Mouse (Mus musculus) cerebellum, postnatal 10 days (tissue): Measurements from ENCODE around the gene Ugt1a6b.
A peak's percentile ranks its signal among the peaks of the same experiment; 100 is the strongest.
"Not testable (repeated sequence)": the region's sequence is repeated elsewhere in the genome, so short reads cannot be mapped to it uniquely, and the experiment has no call there.

ENCODE experiments used
- DNase-seq, 2 experiments: peaks; one replicate each; pipeline ENCODE4 v3.0.0; 2021; ENCODE audit warnings: mixed read lengths in 2 of 2

Gene Ugt1a6b

DNA sequence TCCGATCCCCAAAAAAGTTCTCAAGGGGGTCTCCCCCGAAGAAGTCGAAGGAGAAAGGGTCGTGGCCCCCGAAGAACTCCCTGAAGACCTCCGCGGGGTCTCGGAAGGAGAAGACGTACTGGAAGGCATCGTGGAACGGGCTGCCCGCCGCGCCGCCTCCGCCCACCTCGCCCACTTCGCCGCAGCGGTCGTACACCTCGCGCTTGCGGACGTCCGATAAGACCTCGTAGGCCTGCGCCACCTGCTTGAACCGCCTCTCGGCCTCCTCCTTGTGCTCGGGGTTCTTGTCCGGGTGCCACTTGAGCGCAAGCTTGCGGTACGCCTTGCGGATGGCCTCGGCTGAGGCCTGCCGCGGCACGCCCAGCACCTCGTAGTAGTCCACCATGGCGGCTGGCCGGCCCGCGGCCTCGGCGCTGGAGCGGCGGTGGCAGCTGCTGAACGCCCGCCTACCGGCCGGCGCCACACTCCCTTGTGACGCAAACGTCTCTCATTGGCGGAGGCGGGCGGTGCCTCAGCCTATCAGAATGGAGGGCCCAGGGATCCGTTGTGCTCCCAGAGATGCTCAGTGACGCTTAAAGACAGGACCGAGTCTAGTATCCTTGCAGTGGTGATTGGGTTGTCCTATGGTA, 102.4 kb downstream of the Ugt1a6b start, which contains the start of gene Dnajb3:
Dnajb3 (minus strand) TSS at position 489 of the 629 bp plus-strand sequence.
- peak; percentile 92 to 94 for DNase-seq

DNA sequence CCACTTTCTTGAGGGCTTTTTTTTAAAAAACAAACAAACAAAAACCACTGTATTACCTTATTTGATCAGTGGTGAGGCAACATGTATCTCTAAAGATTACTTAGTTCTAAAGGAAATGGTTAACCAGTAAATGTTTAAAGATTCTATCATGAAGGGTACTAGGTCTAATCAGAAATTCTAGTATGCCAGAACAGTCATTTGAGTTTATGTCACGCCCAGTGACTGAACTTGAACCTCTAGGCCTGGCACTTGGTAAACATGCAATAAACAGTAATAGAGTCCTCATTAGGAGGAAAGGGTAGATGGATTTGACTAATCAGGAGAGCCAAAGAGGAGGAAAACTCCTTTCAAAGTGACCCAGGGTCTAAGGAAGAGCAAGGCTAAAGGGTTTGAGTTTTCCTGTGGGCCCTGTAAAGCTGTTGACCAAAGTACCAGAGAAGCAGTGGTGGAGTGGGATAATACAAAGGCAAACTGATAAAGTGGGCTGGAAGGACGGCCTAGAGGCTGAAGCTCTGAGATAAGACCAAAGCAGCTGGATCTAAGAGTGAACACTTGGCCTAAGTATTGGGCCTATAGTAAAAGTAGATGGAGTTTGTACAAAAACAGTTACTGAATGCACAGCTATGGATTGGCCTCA, 103.9 kb downstream of the Ugt1a6b start:
- DNase-seq = no peak

DNA sequence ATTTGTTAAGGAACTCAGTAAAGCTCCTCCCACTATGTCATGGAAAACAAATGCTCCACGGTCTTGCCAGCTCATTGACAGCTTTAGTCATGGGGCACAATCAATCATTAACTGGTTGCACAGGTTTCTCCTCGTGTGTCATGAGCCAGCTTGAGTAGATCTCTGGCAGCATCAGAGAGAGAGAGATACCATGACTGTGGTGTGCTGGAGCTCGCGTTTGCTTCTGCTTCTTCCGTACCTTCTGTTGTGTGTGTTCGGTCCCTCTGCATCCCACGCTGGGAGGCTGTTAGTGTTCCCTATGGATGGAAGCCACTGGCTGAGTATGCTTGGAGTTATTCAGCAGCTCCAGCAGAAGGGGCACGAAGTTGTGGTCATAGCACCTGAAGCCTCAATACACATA, 108.8 kb downstream of the Ugt1a6b start, which contains the start of gene Ugt1a1:
Ugt1a1 (plus strand) TSS at position 148 of the 400 bp plus-strand sequence.
- peak in 1 of 2 experiments; percentile 5 for DNase-seq

DNA sequence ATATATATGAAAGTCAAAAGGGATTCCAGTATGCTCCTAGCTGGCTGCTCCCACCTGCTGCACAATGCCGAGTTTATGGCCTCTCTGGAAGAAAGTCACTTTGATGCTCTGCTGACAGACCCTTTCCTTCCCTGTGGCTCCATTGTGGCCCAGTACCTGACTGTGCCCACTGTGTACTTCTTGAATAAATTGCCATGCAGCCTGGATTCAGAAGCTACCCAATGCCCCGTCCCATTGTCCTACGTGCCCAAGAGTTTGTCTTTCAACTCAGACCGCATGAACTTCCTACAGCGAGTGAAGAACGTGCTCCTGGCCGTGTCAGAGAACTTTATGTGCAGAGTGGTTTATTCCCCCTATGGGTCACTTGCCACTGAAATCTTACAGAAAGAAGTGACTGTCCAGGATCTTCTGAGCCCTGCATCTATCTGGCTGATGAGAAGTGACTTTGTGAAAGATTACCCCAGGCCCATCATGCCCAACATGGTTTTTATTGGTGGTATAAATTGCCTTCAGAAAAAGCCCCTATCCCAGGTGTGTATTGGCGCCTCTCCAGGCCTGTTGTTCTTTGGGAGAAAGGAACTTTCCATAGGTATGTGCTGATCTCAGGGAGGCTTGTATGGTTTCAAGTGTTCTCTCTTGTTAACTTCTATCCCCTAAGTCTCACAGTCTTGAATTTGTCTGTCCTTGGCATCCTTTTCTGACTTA, 109.4 kb downstream of the Ugt1a6b start:
- peak; percentile 14 to 19 for DNase-seq

DNA sequence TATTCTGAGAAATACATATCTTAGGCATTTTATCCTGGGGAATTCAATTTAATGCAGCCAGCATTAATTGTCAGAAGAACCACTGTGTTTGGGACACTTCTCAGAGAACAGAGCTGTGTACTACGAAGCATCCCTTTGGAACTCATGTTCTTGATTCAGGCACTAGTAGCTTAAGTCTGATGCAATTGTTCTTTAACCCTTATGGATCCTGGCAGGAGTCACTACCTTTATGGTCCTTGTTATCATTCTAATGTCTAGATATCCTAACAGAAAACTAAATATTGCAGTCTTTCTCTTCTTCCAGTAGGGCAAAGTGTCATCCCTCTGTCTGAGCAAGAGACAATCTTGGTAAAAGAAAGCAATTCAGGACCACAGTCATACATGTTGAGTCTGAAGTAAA, 110.0 kb downstream of the Ugt1a6b start:
- DNase-seq = no peak

DNA sequence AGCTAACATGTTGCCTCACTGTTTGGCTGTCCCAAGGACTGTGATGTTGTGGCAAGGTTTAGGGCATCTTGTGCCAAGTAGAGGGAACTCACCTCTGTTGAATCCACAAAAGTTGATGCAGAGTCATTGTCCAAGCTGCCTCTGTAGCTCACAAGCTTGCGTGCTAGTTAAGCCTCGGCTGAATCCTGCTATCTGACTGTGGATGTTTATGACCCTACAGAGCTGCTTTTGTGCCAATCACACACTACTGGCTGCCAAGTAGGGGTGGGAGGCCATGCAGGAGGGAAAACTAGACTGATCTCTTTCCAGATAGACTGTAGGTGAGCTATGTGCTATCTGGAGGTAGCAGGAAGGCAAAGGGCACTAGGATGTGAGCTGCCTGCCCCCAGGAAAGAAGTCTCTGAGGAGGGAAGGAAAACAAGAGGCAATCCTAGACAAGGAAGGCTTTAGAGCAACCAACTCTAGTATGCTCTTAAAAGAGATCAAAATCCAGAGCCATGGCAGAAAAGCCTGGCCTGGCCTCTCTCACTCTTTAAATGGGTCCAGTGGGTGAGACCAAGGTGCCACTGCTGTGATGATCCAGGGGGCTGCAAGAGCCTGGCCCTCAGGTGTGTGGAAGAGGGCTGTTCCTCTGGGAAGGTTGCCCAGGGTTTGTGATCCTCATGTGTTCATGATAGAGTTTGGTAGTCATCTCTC, 110.9 kb downstream of the Ugt1a6b start:
- DNase-seq = peak; percentile 15 to 29

DNA sequence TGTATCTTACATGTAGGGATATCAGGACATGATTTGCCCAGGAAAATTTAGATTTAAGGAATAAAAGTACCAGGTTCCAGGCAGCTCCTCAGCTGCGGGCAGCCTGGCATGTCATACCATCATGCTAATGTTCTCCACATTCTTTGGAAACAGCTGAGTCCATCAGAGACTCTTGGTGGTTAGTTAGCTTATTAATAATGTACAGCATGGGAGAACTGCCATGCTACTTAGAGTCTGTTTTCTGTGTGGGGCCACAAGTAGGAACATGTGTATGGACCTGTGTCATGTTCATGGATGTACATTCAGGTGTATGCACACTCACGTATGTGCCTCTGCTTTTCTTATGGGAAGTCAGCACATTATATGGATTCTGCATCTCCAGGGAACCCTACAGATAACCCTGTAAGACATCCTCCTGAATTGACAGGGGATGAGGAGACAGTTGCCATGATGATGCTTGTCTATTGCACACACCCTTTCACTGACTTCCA, 111.5 kb downstream of the Ugt1a6b start:
- no peak for DNase-seq

DNA sequence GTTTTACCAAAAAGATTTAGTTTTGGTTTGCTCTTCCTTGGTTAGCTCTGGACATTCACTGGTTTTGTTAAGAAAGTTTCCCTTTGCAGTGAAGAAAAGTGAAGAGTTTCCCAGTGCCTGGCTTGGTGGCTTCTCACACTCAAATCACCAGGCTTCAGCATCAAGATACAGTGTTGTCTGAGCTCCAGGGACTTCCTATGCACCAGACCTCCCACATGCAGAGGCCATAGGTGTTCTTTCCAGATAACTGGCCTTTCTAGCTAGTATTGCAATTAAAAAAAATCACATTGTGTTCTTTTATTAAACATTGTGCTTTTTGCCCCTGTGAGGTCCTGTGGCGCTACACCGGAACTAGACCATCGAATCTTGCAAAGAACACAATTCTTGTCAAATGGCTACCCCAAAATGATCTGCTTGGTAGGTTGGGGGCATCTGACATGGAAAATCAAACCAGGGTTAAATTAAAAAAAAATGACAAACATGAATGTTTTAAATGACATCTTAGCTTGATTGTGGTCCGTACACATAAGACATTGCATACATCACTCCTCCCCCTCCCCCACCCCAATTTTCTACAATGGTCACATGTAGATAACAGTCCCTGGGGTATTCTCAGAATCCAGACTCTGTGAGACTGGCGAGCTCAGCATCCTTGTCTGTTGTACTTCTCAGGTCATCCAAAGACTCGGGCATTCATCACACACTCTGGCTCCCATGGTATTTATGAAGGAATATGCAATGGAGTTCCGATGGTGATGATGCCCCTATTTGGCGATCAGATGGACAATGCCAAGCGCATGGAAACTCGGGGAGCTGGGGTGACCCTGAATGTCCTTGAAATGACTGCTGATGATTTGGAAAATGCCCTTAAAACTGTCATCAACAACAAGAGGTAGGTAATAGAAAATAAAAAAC, 112.7 kb downstream of the Ugt1a6b start:
- DNase-seq = no peak

DNA sequence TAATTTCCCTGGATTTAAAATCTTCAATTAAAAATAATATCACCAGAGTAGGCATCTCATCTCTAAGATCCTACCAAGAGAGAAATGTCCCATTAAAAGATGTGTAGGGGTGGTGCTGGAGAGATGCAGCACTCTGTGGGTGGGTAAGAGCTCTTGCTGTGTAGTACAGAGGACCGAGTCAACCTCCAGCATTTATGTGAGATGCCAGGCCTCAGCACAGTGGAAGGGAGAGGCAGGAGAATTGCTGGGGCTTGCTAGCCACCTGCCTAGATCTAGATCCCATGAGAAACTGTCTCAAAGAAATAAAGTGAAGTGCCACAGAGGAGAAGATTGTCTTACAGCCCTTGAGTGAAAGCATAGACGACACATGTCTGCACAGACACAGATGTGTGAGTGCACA, 113.5 kb downstream of the Ugt1a6b start:
- DNase-seq = no peak

DNA sequence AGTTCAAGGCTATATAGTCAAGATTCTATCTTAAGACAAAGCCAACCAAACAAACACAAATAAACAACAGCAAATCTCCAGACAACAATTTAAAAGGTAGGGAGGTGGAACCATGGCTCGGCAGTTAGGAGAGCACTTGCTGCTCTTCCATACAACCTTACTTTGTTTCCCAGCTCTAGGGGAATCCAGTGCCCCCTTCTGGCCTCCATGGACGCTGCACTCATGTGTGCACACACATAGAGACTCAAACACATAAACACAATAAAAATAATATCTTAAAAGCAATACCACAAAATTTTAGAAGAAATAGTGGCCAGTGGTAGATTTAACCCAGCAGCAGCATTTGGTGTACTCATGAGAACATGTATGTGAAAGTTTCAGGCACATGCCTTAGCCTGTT, 114.1 kb downstream of the Ugt1a6b start:
- peak in 1 of 2 experiments; percentile 13 for DNase-seq

DNA sequence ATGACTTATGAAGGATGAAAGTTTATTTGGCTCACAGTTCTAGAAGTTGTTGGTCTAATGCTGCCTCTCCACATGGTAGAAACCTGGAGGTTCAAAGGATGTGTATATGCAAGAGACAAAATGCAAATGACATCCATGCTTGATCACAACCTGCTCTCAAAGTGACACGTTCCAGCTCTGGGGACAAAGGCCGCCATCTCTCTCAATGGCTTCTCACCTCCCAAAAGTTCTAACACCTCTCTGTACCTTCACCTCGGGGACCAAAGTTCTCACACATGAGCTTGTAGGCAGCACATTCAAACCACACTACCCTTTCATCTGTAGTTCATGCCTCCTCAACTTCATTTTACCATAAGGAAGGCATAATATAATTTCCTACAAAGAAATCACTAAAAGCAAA, 114.5 kb downstream of the Ugt1a6b start:
- DNase-seq = no peak

DNA sequence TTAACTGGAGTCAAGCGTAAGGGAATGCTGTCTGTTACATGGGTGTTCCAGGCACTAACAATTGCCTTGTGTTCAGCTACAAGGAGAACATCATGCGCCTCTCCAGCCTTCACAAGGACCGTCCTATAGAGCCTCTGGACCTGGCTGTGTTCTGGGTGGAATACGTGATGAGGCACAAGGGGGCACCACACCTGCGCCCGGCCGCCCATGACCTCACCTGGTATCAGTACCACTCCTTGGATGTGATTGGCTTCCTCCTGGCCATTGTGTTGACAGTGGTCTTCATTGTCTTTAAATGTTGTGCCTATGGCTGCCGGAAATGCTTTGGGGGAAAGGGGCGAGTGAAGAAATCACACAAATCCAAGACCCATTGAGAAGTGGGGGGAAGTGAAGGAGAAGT, 115.0 kb downstream of the Ugt1a6b start:
- peak in 1 of 2 experiments; percentile 4 for DNase-seq

DNA sequence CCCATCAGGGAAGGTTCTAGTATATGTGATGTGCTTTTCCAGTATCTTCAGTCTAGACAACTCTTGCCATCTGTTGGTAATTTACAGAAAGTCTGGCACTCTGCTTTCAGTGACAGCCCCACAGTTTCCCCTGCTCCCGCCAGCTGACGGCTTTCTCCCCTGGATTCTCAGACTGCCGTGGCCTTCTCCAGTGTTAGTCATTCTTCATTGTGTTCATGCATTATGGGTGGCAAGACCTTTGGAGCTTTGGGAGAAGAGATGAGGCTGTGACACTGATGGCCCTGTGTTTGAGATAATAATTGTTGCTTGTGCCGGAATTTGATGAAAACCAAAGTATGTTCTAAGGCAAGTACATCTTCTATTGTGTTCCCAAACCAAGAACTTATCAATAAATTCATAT, 115.5 kb downstream of the Ugt1a6b start:
- no peak for DNase-seq

DNA sequence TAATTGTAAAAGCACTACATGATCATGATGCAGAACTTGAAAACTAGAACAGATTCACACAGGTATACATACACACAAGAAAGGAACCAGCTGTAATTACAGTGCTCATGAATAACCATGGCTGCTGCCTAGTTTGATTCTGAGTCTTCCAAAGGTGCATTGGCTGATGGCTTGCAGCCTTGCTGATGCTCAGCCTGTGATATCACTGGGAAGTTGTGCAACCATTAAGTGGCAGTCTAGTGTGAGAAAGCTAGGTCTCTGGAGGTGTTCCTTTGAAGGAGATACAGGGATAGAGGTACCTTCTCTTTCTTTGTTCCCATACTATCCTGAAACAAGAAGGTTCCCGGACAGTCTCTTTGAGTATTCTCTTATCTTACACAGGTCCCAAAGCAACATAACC, 116.0 kb downstream of the Ugt1a6b start:
- no peak for DNase-seq

DNA sequence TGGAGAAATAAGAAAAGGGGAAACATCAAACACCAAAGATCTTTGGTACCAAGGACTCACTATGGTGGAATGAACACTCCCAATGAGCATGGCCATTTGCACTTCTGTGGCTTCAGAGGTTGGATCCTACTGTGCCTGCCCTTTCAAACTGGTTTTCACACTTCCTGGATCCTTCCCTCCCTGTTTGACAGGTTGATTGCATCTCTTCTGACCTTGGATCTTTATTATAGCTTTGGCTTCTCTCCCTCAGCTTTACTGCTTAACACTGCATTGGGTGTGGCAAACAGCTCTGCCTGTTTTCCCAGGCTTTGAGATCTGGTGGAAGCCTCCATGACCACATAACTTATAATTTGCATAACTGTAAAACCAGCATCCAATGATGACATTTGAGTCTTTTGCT, 117.3 kb downstream of the Ugt1a6b start:
- DNase-seq = no peak

DNA sequence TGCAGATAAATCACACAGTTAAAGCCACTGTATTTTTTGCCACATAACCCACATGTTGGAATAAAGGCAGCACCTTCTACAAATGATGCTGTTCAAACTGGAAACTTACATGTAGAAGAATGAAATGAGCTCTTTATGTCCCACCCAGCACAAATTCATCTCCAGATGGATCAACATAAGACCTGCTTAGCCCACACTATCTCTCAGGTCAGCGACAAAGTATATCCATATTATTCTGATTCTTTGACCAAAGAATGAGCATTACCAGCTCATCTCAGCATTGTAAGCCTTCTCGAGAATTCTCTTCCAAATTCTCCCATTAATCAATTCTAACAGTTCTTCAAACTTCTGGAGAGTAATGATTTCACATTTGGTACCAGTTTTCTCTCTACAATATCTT, 119.2 kb downstream of the Ugt1a6b start:
- DNase-seq = no peak

DNA sequence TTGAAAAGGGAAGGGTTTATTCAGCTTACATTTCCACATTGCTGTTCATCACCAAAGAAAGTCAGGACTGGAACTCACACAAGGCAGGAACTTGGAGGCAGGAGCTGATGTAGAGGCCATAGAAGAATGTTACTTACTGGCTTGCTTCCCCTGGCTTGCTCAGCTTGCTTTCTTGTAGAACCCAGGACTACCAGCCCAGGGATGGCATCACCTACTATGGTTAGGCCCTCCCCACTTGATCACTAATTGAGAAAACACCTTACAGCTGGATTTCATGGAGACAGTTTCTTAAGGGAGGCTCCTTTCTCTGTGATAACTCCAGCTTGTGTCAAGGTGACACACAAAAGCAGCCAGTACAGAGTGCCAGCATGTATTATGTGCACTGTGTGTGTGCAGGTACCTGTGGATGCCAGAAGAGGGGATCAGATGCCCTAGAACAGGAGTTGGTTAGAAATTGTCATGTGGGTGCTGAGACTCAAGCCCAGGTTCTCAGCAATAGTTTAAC, 120.0 kb downstream of the Ugt1a6b start:
- not testable (repeated sequence) for DNase-seq

DNA sequence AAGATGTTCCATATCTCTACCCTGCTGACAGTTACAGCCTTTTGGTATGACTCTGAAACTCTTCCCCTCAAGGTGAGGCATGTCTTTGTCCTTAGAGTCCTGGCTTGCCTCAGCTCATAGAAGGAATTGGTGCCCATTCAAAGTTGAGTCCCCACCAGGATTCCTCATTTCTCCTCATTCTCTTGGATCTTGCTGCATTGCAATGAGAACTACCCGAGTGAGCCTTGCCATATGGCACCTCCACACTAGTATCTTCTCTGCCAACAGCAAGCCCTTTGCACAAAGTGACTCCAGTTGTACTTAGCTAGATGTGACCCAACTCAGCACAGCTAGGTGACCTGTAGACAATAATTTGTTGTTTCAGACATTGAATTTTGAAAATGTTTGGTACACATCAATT, 120.5 kb downstream of the Ugt1a6b start:
- DNase-seq = no peak

DNA sequence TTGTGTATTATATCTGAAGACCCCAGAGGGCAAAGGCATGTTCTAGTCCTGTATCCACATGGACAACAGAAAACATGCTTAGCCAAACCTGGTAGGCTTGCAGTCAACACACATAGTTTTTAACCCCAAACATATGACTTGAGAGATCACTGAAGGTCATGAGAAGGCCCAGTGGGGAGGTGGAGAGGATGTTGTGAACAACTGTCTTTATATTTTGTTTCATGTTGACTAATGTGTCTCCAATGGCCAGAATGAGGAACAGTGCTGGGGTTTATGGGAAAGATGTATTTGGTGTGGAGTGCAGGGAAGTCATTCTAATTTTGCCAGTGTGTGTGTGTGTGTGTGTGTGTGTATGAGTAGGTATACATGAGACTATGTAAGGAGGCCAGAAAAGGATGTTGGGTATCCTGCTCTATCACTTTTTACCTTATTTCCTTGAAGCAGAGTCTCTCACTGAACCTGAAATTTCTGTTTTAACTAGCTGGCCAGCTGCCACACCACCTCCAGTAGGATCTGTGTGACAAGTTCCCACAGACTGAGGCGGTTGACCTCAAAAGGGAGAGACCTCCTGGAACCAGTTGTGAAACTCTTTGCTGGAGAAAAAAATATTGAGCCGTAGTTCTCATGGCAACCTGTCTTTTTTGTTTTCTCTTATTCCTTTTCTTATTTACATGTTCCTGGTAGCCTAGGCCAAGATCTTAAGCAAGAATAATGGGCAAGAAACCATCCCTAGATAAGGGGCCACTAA, 121.2 kb downstream of the Ugt1a6b start:
- no peak for DNase-seq

DNA sequence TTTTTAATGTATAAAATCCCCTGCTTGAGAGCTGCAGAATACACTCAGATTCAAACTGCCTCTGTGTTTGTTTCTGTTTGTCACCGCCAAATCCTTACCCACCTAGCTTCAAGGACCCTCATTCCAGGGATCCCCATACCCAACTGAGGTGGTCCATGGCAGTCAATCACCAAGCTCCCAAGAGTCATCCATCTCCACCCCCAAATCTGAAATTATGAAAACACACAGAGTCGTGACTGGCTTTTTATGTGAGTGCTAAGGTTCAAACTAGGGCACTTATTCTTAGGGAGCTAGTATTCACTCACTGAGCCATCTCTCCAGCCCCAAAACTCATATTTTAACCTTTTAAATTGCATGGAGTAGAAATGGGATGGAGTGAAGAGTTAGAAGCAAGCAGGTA, 122.2 kb downstream of the Ugt1a6b start:
- not testable (repeated sequence) for DNase-seq

DNA sequence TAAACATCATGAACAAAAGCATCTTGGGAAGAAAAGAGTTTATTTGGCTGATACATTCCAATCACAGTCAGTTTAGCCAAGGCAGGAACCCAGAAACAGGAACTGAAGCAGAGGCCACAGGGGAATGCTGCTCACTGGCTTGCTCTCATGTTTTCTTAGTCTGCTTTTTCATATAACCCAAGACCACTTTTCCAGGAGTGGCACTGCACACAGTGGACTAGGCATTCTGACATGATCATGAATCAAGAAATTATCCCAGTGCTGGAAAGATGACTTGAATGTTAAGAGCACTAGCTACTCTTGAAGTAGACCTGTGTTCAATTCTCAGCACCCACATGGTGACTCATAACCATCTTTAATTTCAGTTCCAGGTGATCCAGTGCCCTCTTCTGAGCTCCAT, 122.7 kb downstream of the Ugt1a6b start:
- DNase-seq = no peak
